Mouse (Mus musculus) heart, postnatal 4 days (tissue): ENCODE data around the gene Syt3. TPM values are rescaled to one million over a fixed set of nuclear protein-coding genes. Genes with fewer than 3 reads are reported as not detected.

Source experiments
- DNase-seq: peaks from one replicate; pipeline ENCODE4 v3.0.0; 2021
- total RNA-seq, 2 experiments: library from RNA; stranded (reverse); gene quantifications; 2 replicates each; pipeline ENCODE4 v1.2.3; 2021

Gene Syt3
- 1 to 10 TPM in 1 of 2 experiments, under 1 TPM in 1; 0.88 to 1.4 TPM for total RNA-seq

- DNase-seq = peak; percentile 59
Measured at GRCm38 (mm10) chr7:44383980-44384715, at the start of gene Syt3. Gene Syt3, plus strand, starts transcription at chr7:44384102.

GRCm38 (mm10) chr7:44334139-44334538 is 49.8 kb upstream of the Syt3 start:
- DNase-seq = no peak

- peak; percentile 65 for DNase-seq
Measured at GRCm38 (mm10) chr7:44335031-44335878, 48.6 kb upstream of the Syt3 start.

- DNase-seq = no peak
Measured at GRCm38 (mm10) chr7:44336046-44337021, 47.6 kb upstream of the Syt3 start.

- no peak for DNase-seq
Measured at GRCm38 (mm10) chr7:44337121-44337849, 46.6 kb upstream of the Syt3 start.

GRCm38 (mm10) chr7:44340226-44340625 is 43.7 kb upstream of the Syt3 start:
- no peak for DNase-seq

GRCm38 (mm10) chr7:44341119-44341518 is 42.8 kb upstream of the Syt3 start:
- DNase-seq = no peak

GRCm38 (mm10) chr7:44341714-44342113 is 42.2 kb upstream of the Syt3 start:
- DNase-seq = no peak

GRCm38 (mm10) chr7:44343459-44344015 is 40.4 kb upstream of the Syt3 start:
- no peak for DNase-seq

- no peak for DNase-seq
Measured at GRCm38 (mm10) chr7:44344622-44345021, 39.3 kb upstream of the Syt3 start.

GRCm38 (mm10) chr7:44349043-44349442 is 34.9 kb upstream of the Syt3 start:
- no peak for DNase-seq

- DNase-seq = peak; percentile 84
Measured at GRCm38 (mm10) chr7:44350957-44351711, 32.8 kb upstream of the Syt3 start.

- DNase-seq = no peak
Measured at GRCm38 (mm10) chr7:44351881-44352749, 31.8 kb upstream of the Syt3 start.

- DNase-seq = no peak
Measured at GRCm38 (mm10) chr7:44352750-44353600, 30.9 kb upstream of the Syt3 start.

GRCm38 (mm10) chr7:44353601-44354340 is 30.1 kb upstream of the Syt3 start:
- DNase-seq = no peak

- no peak for DNase-seq
Measured at GRCm38 (mm10) chr7:44355411-44355810, 28.5 kb upstream of the Syt3 start.

- DNase-seq = no peak
Measured at GRCm38 (mm10) chr7:44356590-44357481, 27.1 kb upstream of the Syt3 start.
